Mouse (Mus musculus): Measurements from ENCODE around the gene Mlip.

DNA sequence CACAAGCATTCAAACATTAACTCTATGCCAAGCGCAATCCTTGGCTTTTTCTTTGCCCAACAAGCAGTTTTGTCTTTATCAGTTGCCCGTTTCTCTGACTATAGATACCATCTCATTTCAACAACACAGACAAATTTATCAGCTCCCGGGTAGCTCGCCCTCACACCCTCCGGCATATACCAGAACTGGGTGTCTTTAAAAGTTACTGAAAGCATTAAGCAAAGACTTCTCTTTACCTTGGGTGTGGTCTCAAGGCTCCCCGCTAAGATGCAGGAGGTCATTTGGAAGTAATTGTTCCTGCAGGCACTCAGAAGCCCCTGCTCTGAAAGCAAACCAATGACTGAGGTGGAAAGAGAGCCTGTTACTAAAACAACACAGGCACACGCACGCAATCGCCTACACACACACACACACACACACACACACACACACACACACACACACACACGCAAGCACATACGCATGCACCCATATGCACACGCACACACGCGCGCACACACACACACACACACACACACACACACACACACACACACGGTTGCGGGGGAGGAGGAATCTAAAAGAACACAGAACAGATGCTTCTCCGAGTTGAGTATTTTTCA lies 101.2 kb downstream of the Mlip start:
- no peak for TF ChIP-seq TAL1 (IDR thresholded peaks at IDR 0.05; ENCODE audit: low read length)
- TF ChIP-seq GATA1 (IDR thresholded peaks at IDR 0.05; ENCODE audit: low read length): no peak

Measured in erythroblast, embryonic 14.5 days (primary cell).